Mouse (Mus musculus) MEL (cell line): ENCODE results near the gene Opalin. TPM values are rescaled to one million over a fixed set of nuclear protein-coding genes. Genes with fewer than 3 reads are reported as not detected.

Source experiments
- DNase-seq: peaks from one replicate; pipeline ENCODE4 v3.0.0; 2011; ENCODE audit warnings: low read depth, low spot score
- H3K27ac ChIP-seq: 2 replicates; pipeline ENCODE4 v1.5.1; 2012; ENCODE audit warnings: low read depth, mild to moderate bottlenecking, control low read depth, low read length, moderate library complexity; ENCODE audit not compliant: control insufficient read depth
- H3K27me3 ChIP-seq, 2 experiments: fragments of 150-350 bp in 1 of 2; sonication (generic) in 1 of 2; 2 replicates each; pipeline ENCODE4 v1.6.1; 2012; ENCODE audit warnings: low read length in 2 of 2, mild to moderate bottlenecking in 2 of 2, improper control_type of control experiment in 1 of 2, moderate library complexity in 1 of 2; ENCODE audit not compliant: insufficient read depth in 2 of 2, control insufficient read depth in 1 of 2
- H3K36me3 ChIP-seq, 2 experiments: 2 replicates each; pipeline ENCODE4 v1.6.1; 2012 to 2014; ENCODE audit warnings: low read length in 2 of 2, improper control_type of control experiment in 1 of 2, inconsistent platforms in 1 of 2, mild to moderate bottlenecking in 1 of 2; ENCODE audit not compliant: insufficient read depth in 2 of 2, control insufficient read depth in 1 of 2
- H3K4me1 ChIP-seq, 2 experiments: fragments of 150-350 bp in 1 of 2; sonication (generic) in 1 of 2; 2 replicates each; pipeline ENCODE4 v1.6.1; 2012; ENCODE audit warnings: low read length in 2 of 2, improper control_type of control experiment in 1 of 2, mild to moderate bottlenecking in 1 of 2; ENCODE audit not compliant: insufficient read depth in 2 of 2, control insufficient read depth in 1 of 2
- H3K4me3 ChIP-seq, 2 experiments: fragments of 150-350 bp in 1 of 2; sonication (generic) in 1 of 2; 2 replicates each; pipeline ENCODE4 v1.5.1; 2012; ENCODE audit warnings: low read depth in 2 of 2, low read length in 2 of 2, mild to moderate bottlenecking in 2 of 2, moderate library complexity in 2 of 2, control low read depth in 1 of 2, improper control_type of control experiment in 1 of 2; ENCODE audit not compliant: control insufficient read depth in 1 of 2, insufficient read depth in 1 of 2
- H3K79me2 ChIP-seq: 2 replicates; pipeline ENCODE4 v1.6.1; 2012; ENCODE audit warnings: mild to moderate bottlenecking, low read length, moderate library complexity; ENCODE audit not compliant: control insufficient read depth, poor library complexity, insufficient read depth
- H3K9ac ChIP-seq: 2 replicates; pipeline ENCODE4 v1.6.1; 2012; ENCODE audit warnings: low read depth, mild to moderate bottlenecking, control low read depth, low read length, moderate library complexity; ENCODE audit not compliant: control insufficient read depth, poor library complexity, severe bottlenecking
- H3K9me3 ChIP-seq: fragments of 150-350 bp; sonication (generic); replicated peaks from 2 replicates; pipeline ENCODE4 v1.6.1; 2012; ENCODE audit warnings: mild to moderate bottlenecking, low read length, improper control_type of control experiment, moderate library complexity; ENCODE audit not compliant: insufficient read depth
- BHLHE40 ChIP-seq: IDR thresholded peaks from 2 replicates; pipeline ENCODE4 v1.6.1; 2012; ENCODE audit warnings: low read depth, mild to moderate bottlenecking, inconsistent platforms, low read length, improper control_type of control experiment, borderline replicate concordance
- CTCF ChIP-seq, 3 experiments: IDR thresholded peaks in 2 of 3; conservative IDR thresholded peaks in 1 of 3; 2 replicates each; pipeline ENCODE4 v1.5.1; 2011 to 2012; ENCODE audit warnings: low read length in 3 of 3, low read depth in 2 of 3, mild to moderate bottlenecking in 2 of 3, improper control_type of control experiment in 1 of 3, inconsistent platforms in 1 of 3, mixed read lengths in 1 of 3, moderate library complexity in 1 of 3; ENCODE audit not compliant: control insufficient read depth in 1 of 3, insufficient read depth in 1 of 3, poor library complexity in 1 of 3, severe bottlenecking in 1 of 3
- GATA1 ChIP-seq: IDR thresholded peaks from 2 replicates; pipeline ENCODE4 v1.6.1; 2011; ENCODE audit warnings: low read depth, low read length, improper control_type of control experiment
- MYB ChIP-seq: IDR thresholded peaks from 2 replicates; pipeline ENCODE4 v1.6.1; 2011; ENCODE audit warnings: mild to moderate bottlenecking, low read depth, low read length, improper control_type of control experiment
- POLR2AphosphoS2 ChIP-seq: IDR thresholded peaks from 2 replicates; pipeline ENCODE4 v1.6.1; 2011; ENCODE audit warnings: low read length, improper control_type of control experiment
- RAD21 ChIP-seq: IDR thresholded peaks from 2 replicates; pipeline ENCODE4 v1.6.1; 2011; ENCODE audit warnings: mild to moderate bottlenecking, low read depth, low read length, improper control_type of control experiment
- RCOR1 ChIP-seq: IDR thresholded peaks from 2 replicates; pipeline ENCODE4 v1.6.1; 2012; ENCODE audit warnings: low read depth, mild to moderate bottlenecking, inconsistent platforms, low read length, improper control_type of control experiment
- SMC3 ChIP-seq: IDR thresholded peaks from 2 replicates; pipeline ENCODE4 v1.6.1; 2011; ENCODE audit warnings: low read depth, low read length, improper control_type of control experiment
- TCF12 ChIP-seq: IDR thresholded peaks from 2 replicates; pipeline ENCODE4 v1.6.1; 2014; ENCODE audit warnings: low read depth, mild to moderate bottlenecking, inconsistent platforms, low read length, improper control_type of control experiment, moderate library complexity
- USF1 ChIP-seq: IDR thresholded peaks from 2 replicates; pipeline ENCODE4 v1.6.1; 2014; ENCODE audit warnings: low read depth, mild to moderate bottlenecking, inconsistent platforms, low read length, improper control_type of control experiment, moderate library complexity
- USF2 ChIP-seq, 2 experiments: IDR thresholded peaks; 2 replicates each; pipeline ENCODE4 v1.6.1; 2011 to 2012; ENCODE audit warnings: improper control_type of control experiment in 2 of 2, low read length in 2 of 2, borderline replicate concordance in 1 of 2, inconsistent platforms in 1 of 2, low read depth in 1 of 2, mild to moderate bottlenecking in 1 of 2; ENCODE audit not compliant: insufficient read depth in 1 of 2
- ZC3H11A ChIP-seq: IDR thresholded peaks from 2 replicates; pipeline ENCODE4 v1.6.1; 2012; ENCODE audit warnings: low read depth, mild to moderate bottlenecking, inconsistent platforms, low read length, improper control_type of control experiment
- ZMIZ1 ChIP-seq: IDR thresholded peaks from 2 replicates; pipeline ENCODE4 v1.6.1; 2012; ENCODE audit warnings: low read depth, mild to moderate bottlenecking, inconsistent platforms, low read length, improper control_type of control experiment, moderate library complexity
- polyA plus RNA-seq, 2 experiments: library from polyadenylated mRNA; stranded (reverse) in 1 of 2; unstranded in 1 of 2; fragments of >175 nt in 1 of 2; fragments of >200 nt in 1 of 2; gene quantifications; 2 replicates each; pipeline versions ENCODE4 v1.2.1 to v1.2.4; 2012; ENCODE audit warnings: low replicate concordance in 2 of 2, low read depth in 1 of 2; ENCODE audit not compliant: insufficient read length in 2 of 2, insufficient read depth in 1 of 2, missing spikeins in 1 of 2
- total RNA-seq: library from RNA; depleted of rRNA; stranded (reverse); fragments of 300-350 nt; gene quantifications from 2 replicates; pipeline ENCODE4 v1.2.3, GENCODE M21; 2012

Gene Opalin
- total and polyA plus RNA-seq, 3 experiments = not detected

GRCm38 (mm10) chr19:41073746-41074455 is 3.0 kb downstream of the Opalin start:
- no peak overlapping the region for H3K27ac ChIP-seq
- no peaks in the 10 kb centered on the region for H3K4me1 ChIP-seq
- no peak overlapping the region for H3K4me3 ChIP-seq
- no peak for TF ChIP-seq GATA1
- TF ChIP-seq, all 39 proteins: peak for 0
- no peak for DNase-seq
- Histone ChIP-seq H3K9me3 (no peaks in the 10 kb centered on the region), H3K27me3 (peaks cover 0 to 3% of the 10 kb centered on the region in 2 experiments; a peak in 3 of 4 replicates), H3K9ac (no peak overlapping the region), H3K79me2 (no peaks in the 10 kb centered on the region), H3K36me3 (no peaks in the 10 kb centered on the region)

GRCm38 (mm10) chr19:41071500-41071899 is 5.4 kb downstream of the Opalin start:
- Histone ChIP-seq H3K79me2 (no peaks in the 10 kb centered on the region), H3K9me3 (no peaks in the 10 kb centered on the region), H3K27ac (no peak overlapping the region), H3K36me3 (no peaks in the 10 kb centered on the region), H3K4me1 (no peaks in the 10 kb centered on the region), H3K27me3 (peaks cover 0 to 3% of the 10 kb centered on the region in 2 experiments; a peak in 3 of 4 replicates), H3K4me3 (no peak overlapping the region), H3K9ac (no peak overlapping the region)
- TF ChIP-seq SMC3 (peak; percentile 59), MYB (no peak), BHLHE40 (no peak), RAD21 (peak; percentile 61), TCF12 (no peak), ZMIZ1 (no peak), ZC3H11A (0 out of 2 replicates have a peak, but pooled peaks have one; percentile 25), CTCF (IDR thresholded peaks at IDR 0.05 in 2 of 3, conservative IDR thresholded peaks at IDR 0.05 in 1 of 3; ENCODE audit: control insufficient read depth in 1 of 3, insufficient read depth in 1 of 3, low read depth in 2 of 3, low read length in 3 of 3, poor library complexity in 1 of 3, severe bottlenecking in 1 of 3) (peak in 2 of 3 experiments; percentile 94 to 100; a peak in 5 of 6 replicates), USF2 (IDR thresholded peaks at IDR 0.05; ENCODE audit: borderline replicate concordance in 1 of 2, insufficient read depth in 1 of 2, low read depth in 1 of 2, low read length in 2 of 2) (no peak)
- peak; percentile 93 for DNase-seq

- Histone ChIP-seq H3K27me3 (no peaks in the 10 kb centered on the region), H3K4me1 (no peaks in the 10 kb centered on the region), H3K79me2 (no peaks in the 10 kb centered on the region), H3K4me3 (no peak overlapping the region), H3K9ac (no peak overlapping the region), H3K27ac (no peak overlapping the region), H3K36me3 (no peaks in the 10 kb centered on the region), H3K9me3 (no peaks in the 10 kb centered on the region)
- DNase-seq = no peak
- TF ChIP-seq USF1 (no peak), RCOR1 (no peak), POLR2AphosphoS2 (no peak)
Measured at GRCm38 (mm10) chr19:41054702-41055101, 22.2 kb downstream of the Opalin start.
